Mouse (Mus musculus) activated CD4-positive, CD25-positive, alpha-beta regulatory T cell, adult 4 months (primary cell): ENCODE measurements around the gene Proca1. TPM values are rescaled to one million over a fixed set of nuclear protein-coding genes. Genes with fewer than 3 reads are reported as not detected.

Source experiments
- ATAC-seq: one replicate; pipeline ENCODE4 v1.8.0; 2017
- polyA plus RNA-seq, 2 experiments: library from polyadenylated mRNA; unstranded; fragments of 100-300 nt; shearing (Covaris generic); gene quantifications; one replicate each; pipeline ENCODE4 v1.2.1; 2017

Proca1 gene
- polyA plus RNA-seq, 2 experiments from 2014 or later: 0.49 to 2.5 TPM

- ATAC-seq: no peak
Observed at GRCm38 (mm10) chr11:78240193-78240857, 47.1 kb downstream of the Proca1 start.

- ATAC-seq: peak; percentile 4
Observed at GRCm38 (mm10) chr11:78245261-78245626, 52.1 kb downstream of the Proca1 start.

DNA sequence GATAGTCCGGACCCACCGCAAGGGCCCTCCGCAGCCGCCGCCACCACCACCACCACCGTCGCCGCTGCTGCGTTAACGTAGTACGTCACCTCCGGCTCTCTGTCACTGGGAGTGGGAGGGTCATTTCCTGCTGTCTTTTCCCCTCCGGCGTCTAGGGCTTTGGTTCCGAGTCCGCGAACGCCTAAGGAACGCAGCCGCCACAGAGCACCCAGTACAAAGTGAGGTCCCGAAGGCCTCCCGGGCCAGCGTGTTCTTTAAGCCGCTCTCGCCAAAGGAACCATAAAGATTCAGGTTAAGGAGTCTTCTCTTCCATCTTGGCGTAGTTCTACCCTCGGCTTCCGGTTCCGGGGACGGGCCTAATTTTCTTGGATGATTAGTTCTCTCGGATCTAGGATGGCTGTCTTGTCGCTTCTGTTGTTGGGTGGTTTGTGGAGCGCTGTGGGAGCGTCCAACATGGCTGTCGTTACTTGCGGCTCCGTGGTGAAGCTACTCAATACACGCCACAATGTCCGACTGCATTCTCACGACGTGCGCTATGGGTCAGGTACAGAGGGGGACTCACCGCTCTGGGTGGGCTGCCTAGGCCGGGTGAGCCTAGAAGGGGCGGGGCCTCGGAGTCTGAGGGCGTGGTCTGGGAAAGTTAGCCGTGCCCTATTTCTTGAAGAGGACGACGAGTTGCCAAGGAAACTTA lies 52.6 kb downstream of the Proca1 start, which contains the start of the genes Sdf2 and Supt6:
Gene Sdf2 (plus strand): TSS at position 120 of the 691 bp plus-strand sequence.
Gene Supt6 (minus strand): TSS at position 361 of the 691 bp plus-strand sequence.
- ATAC-seq: peak; percentile 86

- no peak for ATAC-seq
Observed at GRCm38 (mm10) chr11:78246318-78247011, 53.3 kb downstream of the Proca1 start.

- no peak for ATAC-seq
Observed at GRCm38 (mm10) chr11:78247012-78247348, 53.8 kb downstream of the Proca1 start.

GRCm38 (mm10) chr11:78247727-78248140 lies 54.5 kb downstream of the Proca1 start:
- ATAC-seq: no peak

Other genes starting within 250 kb of the Proca1 start
- 10 to 100 TPM; 24.8 to 27.2 TPM for gene Phf12, start 210.6 kb upstream of the Proca1 start, polyA plus RNA-seq
- 1 to 10 TPM; 1.3 to 2.4 TPM for gene Dhrs13, start 161.1 kb upstream of the Proca1 start, polyA plus RNA-seq
- gene Flot2, start 155.5 kb upstream of the Proca1 start, polyA plus RNA-seq: 10 to 100 TPM; 23.2 to 28.6 TPM
- 10 to 100 TPM; 36.3 to 40.0 TPM for gene Eral1, start 113.0 kb upstream of the Proca1 start, polyA plus RNA-seq
- 10 to 100 TPM; 12.0 to 15.8 TPM for gene Fam222b, start 98.7 kb upstream of the Proca1 start, polyA plus RNA-seq
- 1 to 10 TPM; 3.4 to 5.0 TPM for gene Traf4, start 27.8 kb upstream of the Proca1 start, polyA plus RNA-seq
- 10 to 100 TPM in 1 of 2 experiments, 1 to 10 TPM in 1; 9.4 to 13.2 TPM for gene Nek8, start 16.7 kb upstream of the Proca1 start, polyA plus RNA-seq
- gene Tlcd1, start 16.7 kb upstream of the Proca1 start, polyA plus RNA-seq: 1 to 10 TPM; 2.3 to 4.3 TPM
- gene Rpl23a, start 9.8 kb upstream of the Proca1 start, polyA plus RNA-seq: 1,000 to 10,000 TPM; 3,988 to 4,036 TPM
- gene Rab34, start 5.0 kb upstream of the Proca1 start, polyA plus RNA-seq: not detected
- 100 to 1,000 TPM; 102 to 108 TPM for gene Sdf2, start 52.4 kb downstream of the Proca1 start, polyA plus RNA-seq
- 10 to 100 TPM; 14.4 to 18.0 TPM for gene Supt6, start 52.6 kb downstream of the Proca1 start, polyA plus RNA-seq
- 10 to 100 TPM; 21.1 to 38.7 TPM for gene 2610507B11Rik, start 68.4 kb downstream of the Proca1 start, polyA plus RNA-seq
- gene BC030499, start 97.4 kb downstream of the Proca1 start, polyA plus RNA-seq: 1 to 10 TPM in 1 of 2 experiments, under 1 TPM in 1; 0.65 to 1.2 TPM
- gene Spag5, start 108.1 kb downstream of the Proca1 start, polyA plus RNA-seq: 1 to 10 TPM; 7.3 to 7.4 TPM
- gene Aldoc, start 129.6 kb downstream of the Proca1 start, polyA plus RNA-seq: 1 to 10 TPM; 5.6 to 8.6 TPM
- gene Pigs, start 135.0 kb downstream of the Proca1 start, polyA plus RNA-seq: 10 to 100 TPM; 43.6 to 66.6 TPM
- gene Unc119, start 150.1 kb downstream of the Proca1 start, polyA plus RNA-seq: 10 to 100 TPM; 17.0 to 17.6 TPM
- not detected for gene Foxn1, start 193.2 kb downstream of the Proca1 start, polyA plus RNA-seq
- not detected for gene Slc13a2, start 228.8 kb downstream of the Proca1 start, polyA plus RNA-seq